Mouse (Mus musculus): ENCODE data around the gene Fgd5.
A peak's percentile ranks its signal among the peaks of the same experiment; 100 is the strongest.
"Not testable (repeated sequence)": the region's sequence is repeated elsewhere in the genome, so short reads cannot be mapped to it uniquely, and the experiment has no call there.

Fgd5 gene

GRCm38 (mm10) chr6:92067146-92067790 lies 88.6 kb downstream of the Fgd5 start:
- DNase-seq (ENCODE audit: low spot score): peak; percentile 33

DNA sequence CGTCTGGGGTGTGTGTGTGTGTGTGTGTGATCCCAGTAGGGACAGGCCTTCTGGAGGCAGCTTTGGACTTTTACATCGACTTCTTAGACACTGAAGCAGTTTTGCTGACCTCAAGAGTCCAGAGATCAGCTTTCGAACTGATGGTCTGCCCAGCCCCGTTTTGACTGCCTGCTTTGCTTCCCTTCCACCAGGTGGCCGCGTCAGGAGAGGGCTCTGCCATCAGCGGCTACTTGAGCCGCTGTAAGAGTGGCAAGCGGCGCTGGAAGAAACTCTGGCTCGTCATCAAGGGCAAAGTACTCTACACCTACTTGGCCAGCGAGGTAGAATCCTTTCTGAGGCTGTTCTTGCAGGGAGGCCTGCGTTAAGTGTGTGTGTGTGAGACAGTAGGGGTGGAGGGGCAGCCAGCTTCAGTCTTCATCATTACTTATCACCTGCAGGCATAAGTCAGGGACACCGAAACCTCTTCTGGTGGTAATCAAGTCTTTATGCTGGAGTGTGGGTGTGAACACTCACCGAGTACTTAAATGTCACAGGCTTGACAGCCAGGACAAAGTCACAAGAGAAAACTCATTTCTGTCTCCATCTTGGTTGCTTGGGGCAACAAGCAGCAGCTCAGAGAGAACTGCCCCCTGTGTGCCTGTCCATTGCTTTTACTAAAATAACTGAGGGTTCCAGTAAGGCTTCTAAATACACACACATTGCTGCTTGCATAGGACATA lies 92.6 kb downstream of the Fgd5 start:
- no peak for DNase-seq (ENCODE audit: low spot score)

- no peak for DNase-seq (ENCODE audit: low spot score)
Measured at GRCm38 (mm10) chr6:92080730-92081129, 102.1 kb downstream of the Fgd5 start.

DNA sequence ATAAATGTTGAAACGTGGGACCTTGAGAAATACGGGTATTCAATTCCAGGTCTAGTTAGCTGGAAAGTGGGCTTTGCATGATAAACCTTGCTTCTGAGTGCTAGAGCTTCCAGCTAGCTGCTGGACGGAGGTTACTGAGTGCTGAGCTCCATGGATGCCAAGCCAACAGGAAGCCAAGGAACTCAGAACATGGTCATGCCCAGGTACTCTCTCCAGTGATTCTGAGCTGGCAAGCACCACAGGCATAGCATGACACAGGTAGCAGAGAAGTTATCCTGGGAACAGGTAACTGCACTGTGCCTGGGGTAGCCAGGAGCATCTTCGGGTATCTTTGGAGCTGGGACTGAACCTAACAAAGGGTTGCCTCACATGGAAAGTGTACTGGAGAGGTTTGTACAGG lies 104.1 kb downstream of the Fgd5 start:
- no peak for DNase-seq (ENCODE audit: low spot score)

- no peak for DNase-seq (ENCODE audit: low spot score)
Measured at GRCm38 (mm10) chr6:92084932-92085331, 106.3 kb downstream of the Fgd5 start.

DNA sequence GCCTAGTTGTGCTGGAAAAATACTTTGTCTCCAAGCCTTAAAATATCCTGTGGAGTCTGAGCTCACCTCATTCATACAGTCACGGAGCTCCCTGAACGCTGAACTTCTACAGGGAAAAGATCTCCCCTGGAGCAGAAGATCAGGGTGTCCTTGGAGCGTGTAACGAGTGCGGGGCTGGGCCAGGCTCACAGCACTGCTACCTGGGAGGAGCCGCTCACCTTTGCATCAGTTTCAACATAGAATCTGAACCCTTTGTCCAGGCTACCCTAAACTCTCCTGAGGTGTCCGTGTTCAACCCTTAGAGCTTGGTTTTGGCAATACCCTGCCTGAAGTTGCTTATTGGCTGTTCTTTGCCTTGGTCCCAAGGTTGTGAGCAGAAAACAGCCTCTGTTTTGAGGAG lies 110.5 kb downstream of the Fgd5 start:
- DNase-seq (ENCODE audit: low spot score): not testable (repeated sequence)

DNA sequence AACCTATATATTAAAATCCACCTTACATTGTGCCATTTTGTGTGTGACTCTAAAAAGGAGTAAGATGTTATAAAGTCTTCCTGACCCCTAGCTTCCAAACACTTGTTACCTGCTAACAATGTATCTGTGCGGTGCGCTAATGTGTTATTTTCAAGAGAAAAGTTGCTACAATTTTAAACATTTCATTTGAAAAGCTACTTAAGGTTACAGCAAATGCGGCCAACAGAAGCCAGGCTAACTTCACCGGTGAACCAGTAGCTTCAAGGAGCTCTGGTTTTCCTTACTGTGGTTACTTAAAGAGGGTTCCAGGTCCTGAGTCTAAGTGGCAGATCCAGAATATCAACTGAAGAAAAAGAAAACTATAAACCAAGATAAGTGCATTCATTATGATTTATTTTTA lies 111.3 kb downstream of the Fgd5 start:
- DNase-seq (ENCODE audit: low spot score): no peak

- DNase-seq (ENCODE audit: low spot score): no peak
Measured at GRCm38 (mm10) chr6:92090497-92090896, 111.8 kb downstream of the Fgd5 start.

DNA sequence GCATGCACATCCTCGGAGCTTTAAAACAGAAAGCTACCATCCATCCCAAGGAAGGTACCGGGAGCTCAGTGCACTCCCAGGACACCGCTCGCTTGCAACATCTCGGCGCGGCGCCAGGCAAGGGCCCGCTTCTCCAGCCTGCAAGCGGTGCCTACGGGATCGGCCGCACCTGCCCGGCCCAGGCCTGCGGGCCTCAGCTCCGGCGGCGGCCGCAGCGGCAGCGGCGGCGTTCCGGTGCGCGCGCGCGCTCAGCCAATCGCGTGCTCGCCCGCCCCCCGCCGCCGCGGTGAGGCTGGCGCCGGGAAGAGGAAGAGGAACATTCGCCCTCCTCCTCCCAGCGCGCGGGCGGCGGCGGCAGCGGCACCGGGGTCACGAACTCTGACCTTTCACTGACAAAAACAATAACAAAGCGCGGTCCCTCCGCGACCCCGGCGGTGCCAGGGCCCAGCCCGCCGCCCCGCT lies 112.5 kb downstream of the Fgd5 start, which contains the start of gene Nr2c2:
Gene Nr2c2, plus strand, starts transcription at position 261 of the 462 bp plus-strand sequence.
- peak; percentile 79 for DNase-seq (ENCODE audit: low spot score)

DNA sequence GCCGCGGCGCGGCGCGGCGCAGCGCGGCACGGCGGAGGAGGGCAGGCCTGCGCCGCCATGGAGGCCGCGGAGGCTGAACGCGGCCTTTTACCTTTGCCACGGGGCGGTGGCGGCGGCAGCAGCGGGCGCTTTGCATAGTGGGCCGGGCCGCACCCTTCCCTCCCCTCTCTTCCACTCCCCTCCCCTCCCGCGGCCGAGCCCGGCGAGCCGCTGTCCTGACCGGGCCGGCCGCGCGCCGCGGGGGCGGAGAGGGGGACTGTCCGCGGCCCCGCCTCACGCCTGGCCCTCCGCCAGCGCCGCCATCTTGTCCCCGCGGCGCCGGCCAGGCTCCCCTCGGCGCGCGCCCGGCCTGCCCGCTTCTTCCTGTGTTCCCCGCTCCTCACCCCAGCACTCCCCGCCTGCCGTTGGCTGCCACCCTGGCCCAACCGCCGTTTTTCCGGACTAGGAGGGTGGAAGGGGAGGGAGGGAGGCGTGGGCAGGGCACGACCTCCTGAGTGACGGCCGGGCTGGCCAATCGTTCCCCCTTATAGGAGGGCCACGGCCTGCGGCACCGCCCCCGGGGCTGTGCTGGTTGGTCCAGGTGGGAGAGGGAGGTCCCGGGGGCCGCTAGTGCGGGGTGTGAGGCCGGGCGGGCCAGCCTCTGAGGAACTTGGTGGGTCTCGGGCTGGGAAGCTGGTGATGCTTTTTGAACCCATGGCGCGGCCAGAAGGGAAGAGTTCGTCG lies 113.2 kb downstream of the Fgd5 start:
- DNase-seq (ENCODE audit: low spot score): peak; percentile 100

- DNase-seq (ENCODE audit: low spot score): no peak
Measured at GRCm38 (mm10) chr6:92092737-92093136, 114.1 kb downstream of the Fgd5 start.

DNA sequence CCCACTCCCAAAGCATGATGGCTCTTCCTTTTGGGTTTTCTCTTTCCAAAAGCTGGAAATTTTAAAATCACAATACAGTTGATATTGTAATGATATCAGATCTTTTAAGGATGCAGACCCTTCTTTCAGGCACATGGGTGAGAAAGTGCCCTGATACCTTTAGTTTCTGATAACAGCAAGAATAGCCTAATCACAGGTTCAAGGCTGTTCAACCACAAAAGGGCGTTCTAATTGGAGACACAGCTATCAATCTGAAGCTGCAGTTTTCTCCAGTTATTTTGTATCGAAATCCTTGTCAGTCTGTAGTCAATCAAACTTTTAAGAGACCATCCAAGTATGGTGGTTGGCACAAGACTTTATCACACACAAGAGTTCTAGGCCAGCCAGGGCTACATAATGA lies 115.2 kb downstream of the Fgd5 start:
- DNase-seq (ENCODE audit: low spot score): no peak

DNA sequence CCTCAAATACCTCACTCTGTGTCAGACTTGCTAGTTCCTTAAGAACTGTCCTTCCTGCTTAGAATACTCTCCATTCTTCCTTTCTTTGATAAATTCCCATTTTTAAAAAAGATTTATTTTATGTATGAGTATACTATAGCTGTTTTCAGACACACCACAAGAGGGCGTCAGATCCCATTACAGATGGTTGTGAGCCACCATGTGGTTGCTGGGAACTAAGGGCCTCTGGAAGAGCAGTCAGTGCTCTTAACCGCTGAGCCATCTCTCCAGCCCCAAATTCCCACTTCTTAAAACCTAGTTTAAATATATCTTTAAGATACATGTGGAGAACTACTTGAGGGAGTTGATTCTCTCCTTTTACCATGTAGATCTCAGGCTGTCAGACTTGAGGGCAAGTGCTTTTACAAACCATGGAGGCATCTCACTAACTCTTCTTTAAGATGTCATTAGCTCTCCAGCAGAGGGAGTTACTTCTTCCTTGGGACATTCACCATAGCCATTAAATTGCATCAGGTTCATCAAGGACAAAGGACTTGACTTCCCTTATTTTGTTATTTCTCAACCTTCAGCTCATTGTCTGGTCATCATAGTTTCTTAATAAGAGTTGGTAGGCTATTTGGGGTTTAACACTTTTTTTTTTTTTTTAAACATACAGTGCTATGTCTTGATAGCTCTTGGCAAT lies 122.1 kb downstream of the Fgd5 start:
- no peak for DNase-seq (ENCODE audit: low spot score)

DNA sequence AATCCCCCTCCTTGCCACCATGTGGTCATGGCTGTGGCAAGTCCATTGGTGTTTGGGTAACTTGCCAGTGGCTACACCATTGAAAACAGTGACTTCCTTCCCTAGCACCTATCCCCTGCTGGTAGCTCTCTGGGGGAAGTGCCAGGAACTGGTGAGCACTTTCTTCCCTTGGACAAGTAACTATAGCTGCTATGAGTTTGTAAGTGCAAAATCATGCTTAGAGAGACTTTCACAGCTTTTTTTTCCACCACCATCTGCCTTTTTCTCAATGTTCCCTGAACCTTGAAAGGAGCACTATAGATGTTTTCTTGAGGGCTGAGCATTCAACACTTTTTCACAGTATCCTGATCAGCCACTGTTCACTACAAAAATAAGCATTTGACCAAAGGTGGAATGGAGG lies 145.9 kb downstream of the Fgd5 start:
- no peak for DNase-seq (ENCODE audit: low spot score)

All from left cerebral cortex, adult 11 months (tissue).